Mouse (Mus musculus) heart, embryonic 15.5 days (tissue): Measurements from ENCODE around the gene Sh3pxd2a. TPM values are rescaled to one million over a fixed set of nuclear protein-coding genes. Genes with fewer than 3 reads are reported as not detected.

Source experiments
- ATAC-seq: fragments of 200-750 bp; cut with Nextera tagmentation; replicated peaks from 2 replicates; pipeline ENCODE4 v1.8.0; 2017; ENCODE audit warnings: low read depth, moderate TSS enrichment; ENCODE audit not compliant: insufficient number of reproducible peaks, insufficient read depth, low FRiP score
- H3K27ac ChIP-seq: fragments of 300-500 bp; sonication (generic); 2 replicates; pipeline ENCODE4 v1.5.1; 2015; ENCODE audit warnings: mild to moderate bottlenecking, inconsistent platforms
- H3K27me3 ChIP-seq: fragments of 300-500 bp; sonication (generic); 2 replicates; pipeline ENCODE4 v1.6.1; 2015; ENCODE audit warnings: inconsistent platforms
- H3K36me3 ChIP-seq: fragments of 300-500 bp; sonication (generic); 2 replicates; pipeline ENCODE4 v1.6.1; 2015; ENCODE audit warnings: mild to moderate bottlenecking, inconsistent platforms
- H3K4me1 ChIP-seq: fragments of 300-500 bp; sonication (generic); replicated peaks from 2 replicates; pipeline ENCODE4 v1.6.1; 2015; ENCODE audit warnings: inconsistent platforms
- H3K4me2 ChIP-seq: fragments of 300-500 bp; sonication (generic); 2 replicates; pipeline ENCODE4 v1.6.1; 2015; ENCODE audit warnings: inconsistent platforms, mild to moderate bottlenecking, moderate library complexity
- H3K4me3 ChIP-seq: fragments of 300-500 bp; sonication (generic); 2 replicates; pipeline ENCODE4 v1.5.1; 2015; ENCODE audit warnings: mild to moderate bottlenecking, inconsistent platforms
- H3K9ac ChIP-seq: fragments of 300-500 bp; sonication (generic); 2 replicates; pipeline ENCODE4 v1.6.1; 2015; ENCODE audit warnings: mild to moderate bottlenecking, inconsistent platforms
- H3K9me3 ChIP-seq: fragments of 300-500 bp; sonication (generic); replicated peaks from 2 replicates; pipeline ENCODE4 v1.6.1; 2016; ENCODE audit warnings: inconsistent platforms
- WGBS: fragments of 180-500 bp; shearing (Covaris S2); methylation state at CpG from one replicate; pipeline ENCODE4 v1.1.7; 2015; ENCODE audit warnings: mixed read lengths; 5-methylcytosine and 5-hydroxymethylcytosine counted together
- polyA plus RNA-seq: library from polyadenylated mRNA; unstranded; fragments of >200 nt; fragmentation: Nextera tagmentation; extraction: Ambion mirVana; gene quantifications from 2 replicates; pipeline ENCODE4 v1.2.1, GENCODE M21; 2015

Sh3pxd2a gene
- polyA plus RNA-seq, 1 experiment from 2014 or later, result 5.3 TPM

DNA sequence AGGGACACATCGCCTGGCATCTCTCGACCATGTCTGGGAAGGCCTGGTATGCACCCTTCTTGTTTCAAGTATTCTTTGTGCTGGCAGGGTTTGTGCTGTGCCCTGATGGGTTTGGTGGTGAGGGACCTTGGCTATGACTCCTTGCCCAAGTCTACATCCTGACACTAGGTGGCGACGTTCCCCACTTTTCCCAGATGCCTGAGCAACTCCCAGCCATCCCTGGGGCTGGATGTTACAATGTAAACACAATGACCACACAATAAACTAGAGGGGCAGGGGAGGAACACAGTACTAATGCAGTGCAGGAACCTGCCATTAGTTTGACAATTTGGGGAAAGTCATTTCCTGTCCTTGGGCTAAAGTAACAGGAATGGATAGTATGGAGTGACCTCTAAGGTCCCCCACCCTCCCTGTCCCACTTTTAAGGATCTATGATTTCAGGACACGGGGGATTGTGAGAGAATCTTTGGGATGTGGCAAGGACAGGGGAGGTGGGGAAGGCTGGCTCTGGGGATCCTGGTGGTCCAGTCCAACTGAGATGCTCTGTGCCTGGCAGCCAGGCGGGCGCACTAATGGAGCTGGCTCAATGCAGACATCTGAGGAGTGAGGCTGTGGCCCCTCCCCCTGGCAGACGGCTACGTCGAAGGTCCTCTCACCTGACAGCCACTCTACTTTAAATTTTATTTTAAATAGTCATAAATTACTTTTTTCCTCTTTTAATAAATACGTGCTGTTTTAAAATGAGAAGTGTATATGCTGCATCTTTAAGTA is 199.7 kb downstream of the Sh3pxd2a start:
- Histone ChIP-seq H3K4me3 (no peak overlapping the region), H3K27ac (no peak overlapping the region), H3K27me3 (no peaks in the 10 kb centered on the region), H3K36me3 (peaks cover 36% of the 10 kb centered on the region), H3K4me1 (0 out of 2 replicates have a peak, but pooled peaks cover 6% of the 10 kb centered on the region), H3K9me3 (no peaks in the 10 kb centered on the region), H3K9ac (no peak overlapping the region), H3K4me2 (no peak overlapping the region)
- WGBS, result 45% methylated on average over 11 of the region's 11 CpGs
- peak; percentile 50; the same call in 1 of the 2 replicates for ATAC-seq

DNA sequence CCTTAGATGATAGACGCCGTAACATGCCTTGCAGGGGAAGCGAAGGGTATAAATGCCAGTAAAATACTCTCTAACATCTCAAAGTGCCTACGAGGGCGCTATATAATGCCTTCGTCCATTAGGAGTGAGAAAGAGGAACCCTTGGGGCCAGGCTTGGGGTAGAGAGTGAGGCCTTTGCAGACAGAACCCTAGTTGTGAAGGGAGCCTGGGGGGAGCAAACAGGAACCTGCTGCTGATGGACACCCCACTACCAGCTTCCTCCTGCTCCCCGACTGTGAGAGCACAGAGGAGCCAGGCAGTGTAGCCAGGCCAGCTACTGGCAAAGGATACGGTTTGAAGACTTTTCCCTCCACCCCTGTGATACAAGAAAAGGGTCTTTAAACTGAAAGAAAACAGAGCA is 200.6 kb downstream of the Sh3pxd2a start:
- H3K4me3 ChIP-seq, result no peak overlapping the region
- peaks cover 27% of the 10 kb centered on the region for H3K36me3 ChIP-seq
- H3K4me1 ChIP-seq, result 0 out of 2 replicates have a peak, but pooled peaks cover 6% of the 10 kb centered on the region
- H3K9me3 ChIP-seq, result no peaks in the 10 kb centered on the region
- no peak overlapping the region for H3K4me2 ChIP-seq
- H3K9ac ChIP-seq, result no peak overlapping the region
- 87% methylated on average over 8 of the region's 8 CpGs for WGBS
- no peak overlapping the region for H3K27ac ChIP-seq
- no peaks in the 10 kb centered on the region for H3K27me3 ChIP-seq
- no peak for ATAC-seq

DNA sequence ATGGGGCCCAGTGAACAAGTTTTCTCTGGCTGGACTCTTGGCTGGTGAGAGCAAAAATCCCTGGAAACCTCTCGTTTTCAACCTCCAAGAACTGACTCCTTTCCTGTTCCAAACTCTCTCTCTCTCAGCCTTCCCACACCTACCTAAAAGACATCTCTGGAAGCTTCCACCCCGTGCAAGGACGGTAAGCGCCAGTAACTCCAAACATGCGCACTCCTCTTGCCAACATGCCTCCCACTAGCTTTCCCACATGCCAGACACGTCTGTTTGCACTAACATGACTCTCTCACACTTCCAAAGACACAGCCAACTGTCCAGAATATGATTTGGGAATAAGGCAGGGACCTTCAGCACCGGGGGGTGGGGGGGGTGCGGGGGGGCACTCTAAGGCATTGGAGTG is 203.0 kb downstream of the Sh3pxd2a start:
- H3K9ac ChIP-seq, result no peak overlapping the region
- no peak overlapping the region for H3K27ac ChIP-seq
- no peak overlapping the region for H3K4me2 ChIP-seq
- 79% methylated on average over 8 of the region's 8 CpGs for WGBS
- peaks cover 5% of the 10 kb centered on the region; the same call in 1 of the 2 replicates for H3K36me3 ChIP-seq
- H3K9me3 ChIP-seq, result no peaks in the 10 kb centered on the region
- H3K4me3 ChIP-seq, result no peak overlapping the region
- ATAC-seq, result no peak
- 0 out of 2 replicates have a peak, but pooled peaks cover 6% of the 10 kb centered on the region for H3K4me1 ChIP-seq
- no peaks in the 10 kb centered on the region for H3K27me3 ChIP-seq

- Histone ChIP-seq H3K4me1 (peaks cover 7% of the 10 kb centered on the region; the same call in 1 of the 2 replicates), H3K4me3 (no peak overlapping the region), H3K4me2 (no peak overlapping the region), H3K9me3 (no peaks in the 10 kb centered on the region), H3K27ac (no peak overlapping the region), H3K9ac (no peak overlapping the region), H3K36me3 (peaks cover 3% of the 10 kb centered on the region; the same call in 1 of the 2 replicates), H3K27me3 (peaks cover 6% of the 10 kb centered on the region)
- ATAC-seq, result no peak
- 15% methylated on average over 5 of the region's 5 CpGs for WGBS
These were observed 204.6 kb downstream of the Sh3pxd2a start for GRCm38 (mm10) chr19:47259581-47259980.

GRCm38 (mm10) chr19:47255919-47256318 is 208.3 kb downstream of the Sh3pxd2a start:
- no peak for ATAC-seq
- Histone ChIP-seq H3K27me3 (peaks cover 43% of the 10 kb centered on the region), H3K27ac (no peak overlapping the region), H3K4me3 (no peak overlapping the region), H3K4me1 (peaks cover 11% of the 10 kb centered on the region), H3K9me3 (no peaks in the 10 kb centered on the region), H3K9ac (no peak overlapping the region), H3K36me3 (no peaks in the 10 kb centered on the region), H3K4me2 (no peak overlapping the region)
- WGBS, result 65% methylated on average over 6 of the region's 6 CpGs

DNA sequence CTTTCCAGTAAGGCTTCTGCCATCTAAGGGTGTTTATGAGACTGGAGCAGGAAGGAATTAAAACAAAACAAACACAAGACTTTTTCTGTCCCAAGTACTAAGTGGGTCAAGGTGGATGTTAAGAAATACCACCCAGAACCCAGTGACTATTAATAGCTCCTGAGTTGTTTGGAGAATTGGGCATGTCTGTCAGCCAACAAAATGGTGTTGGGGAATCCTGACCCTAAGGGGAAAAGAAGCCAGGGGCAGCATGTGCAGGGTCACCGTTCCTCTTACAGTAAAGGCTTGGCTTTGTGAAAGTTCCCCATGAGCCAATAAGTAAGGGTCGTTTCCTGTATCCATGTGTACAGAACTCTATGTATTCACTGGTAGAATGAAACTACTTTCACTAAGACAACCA is 209.2 kb downstream of the Sh3pxd2a start:
- 55% methylated on average over 2 of the region's 2 CpGs for WGBS
- no peak overlapping the region for H3K4me3 ChIP-seq
- H3K4me1 ChIP-seq, result peaks cover 11% of the 10 kb centered on the region
- H3K27ac ChIP-seq, result no peak overlapping the region
- peaks cover 45% of the 10 kb centered on the region for H3K27me3 ChIP-seq
- H3K4me2 ChIP-seq, result no peak overlapping the region
- no peak for ATAC-seq
- no peak overlapping the region for H3K9ac ChIP-seq
- no peaks in the 10 kb centered on the region for H3K9me3 ChIP-seq
- no peaks in the 10 kb centered on the region for H3K36me3 ChIP-seq

GRCm38 (mm10) chr19:47253053-47253628 is 211.1 kb downstream of the Sh3pxd2a start:
- Histone ChIP-seq H3K27ac (no peak overlapping the region), H3K4me1 (peaks cover 11% of the 10 kb centered on the region), H3K4me3 (peak overlapping the region; percentile 47), H3K27me3 (peaks cover 45% of the 10 kb centered on the region), H3K9ac (peak overlapping the region; percentile 32; the same call in 1 of the 2 replicates), H3K36me3 (no peaks in the 10 kb centered on the region), H3K4me2 (peak overlapping the region; percentile 76), H3K9me3 (no peaks in the 10 kb centered on the region)
- WGBS, result 3% methylated on average over 90 of the region's 90 CpGs
- no peak for ATAC-seq

DNA sequence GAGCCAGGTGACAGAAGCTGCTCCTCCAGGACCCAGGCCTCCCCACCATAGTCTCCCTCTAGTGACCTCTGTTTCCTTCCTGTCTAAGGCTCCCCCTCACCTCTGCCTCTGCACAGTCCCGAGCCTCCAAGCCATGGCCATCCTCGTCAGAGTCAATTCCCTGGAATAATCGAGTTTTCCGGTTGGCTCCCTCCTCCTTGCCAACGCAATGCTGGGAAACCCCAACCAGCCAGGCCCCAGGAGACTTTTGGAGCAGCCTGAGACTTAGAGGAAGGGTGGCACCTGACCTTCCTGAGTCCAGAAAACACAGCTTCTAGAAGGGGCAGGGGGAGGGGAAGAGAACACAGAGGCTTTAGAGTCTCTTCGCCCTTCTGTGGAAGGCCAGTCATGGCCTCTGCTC is 213.3 kb downstream of the Sh3pxd2a start:
- Histone ChIP-seq H3K36me3 (no peaks in the 10 kb centered on the region), H3K27me3 (peaks cover 45% of the 10 kb centered on the region), H3K9ac (no peak overlapping the region), H3K9me3 (no peaks in the 10 kb centered on the region), H3K27ac (no peak overlapping the region), H3K4me2 (no peak overlapping the region), H3K4me1 (peaks cover 11% of the 10 kb centered on the region), H3K4me3 (no peak overlapping the region)
- no peak for ATAC-seq
- WGBS, result 72% methylated on average over 6 of the region's 6 CpGs

DNA sequence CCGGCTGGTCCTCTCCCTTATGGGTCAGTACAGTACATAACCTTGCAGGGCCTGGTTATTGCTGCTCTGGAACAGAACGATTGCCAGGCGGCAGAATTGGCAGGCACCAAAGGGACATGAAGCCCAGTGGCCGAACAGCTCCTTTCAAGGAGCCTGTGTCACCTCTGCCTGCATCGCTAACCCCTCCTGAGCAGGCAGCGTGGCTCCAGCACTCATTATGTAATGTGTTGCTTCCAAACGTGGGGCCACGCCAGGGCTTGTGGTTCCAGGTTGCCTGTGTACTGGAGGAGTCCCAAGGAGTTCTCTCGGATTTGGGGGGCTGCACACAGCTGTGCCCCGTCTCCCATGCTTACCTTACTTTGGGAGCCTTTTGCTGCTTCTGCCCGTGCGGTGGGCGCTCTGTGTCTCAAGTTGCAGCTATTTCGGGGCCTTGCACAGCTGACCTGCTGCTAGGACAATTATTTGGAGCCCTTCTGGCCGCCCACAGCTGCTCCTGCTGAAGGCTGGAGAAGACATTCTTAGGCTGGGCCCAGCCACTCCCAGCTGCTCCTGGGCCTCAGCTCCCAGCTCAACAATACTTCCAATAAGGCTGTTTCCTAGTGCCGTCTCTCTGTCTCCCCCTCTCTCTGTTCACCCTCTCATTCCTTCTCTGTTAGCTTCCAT is 215.2 kb downstream of the Sh3pxd2a start:
- WGBS, result 59% methylated on average over 16 of the region's 16 CpGs
- H3K4me1 ChIP-seq, result peaks cover 8% of the 10 kb centered on the region
- ATAC-seq, result no peak
- no peak overlapping the region for H3K4me2 ChIP-seq
- H3K9ac ChIP-seq, result no peak overlapping the region
- no peak overlapping the region for H3K4me3 ChIP-seq
- no peaks in the 10 kb centered on the region for H3K36me3 ChIP-seq
- no peaks in the 10 kb centered on the region for H3K9me3 ChIP-seq
- peaks cover 34% of the 10 kb centered on the region for H3K27me3 ChIP-seq
- no peak overlapping the region for H3K27ac ChIP-seq

DNA sequence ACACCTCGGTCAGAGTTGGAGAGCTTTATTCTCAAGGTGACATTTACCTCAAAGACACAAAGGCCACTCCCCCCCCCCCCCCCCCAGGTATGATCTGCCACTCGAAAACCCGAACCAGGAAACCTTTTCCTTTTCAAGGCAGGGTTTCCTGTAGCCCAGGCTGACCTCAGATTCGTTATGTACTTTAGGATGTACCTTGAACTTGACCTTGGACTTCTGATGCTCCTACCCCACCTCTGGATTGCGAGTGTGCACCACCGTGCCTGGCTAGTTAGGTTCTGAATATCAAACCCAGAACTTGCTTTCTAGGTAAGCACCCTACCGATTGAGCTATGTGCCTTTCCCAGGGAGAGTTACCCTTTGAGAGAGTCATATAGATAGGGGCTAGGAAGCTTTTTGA is 215.9 kb downstream of the Sh3pxd2a start:
- H3K36me3 ChIP-seq, result no peaks in the 10 kb centered on the region
- no peak overlapping the region for H3K27ac ChIP-seq
- no peak for ATAC-seq
- H3K4me3 ChIP-seq, result no peak overlapping the region
- H3K27me3 ChIP-seq, result peaks cover 26% of the 10 kb centered on the region
- peaks cover 5% of the 10 kb centered on the region for H3K4me1 ChIP-seq
- no peak overlapping the region for H3K4me2 ChIP-seq
- H3K9me3 ChIP-seq, result no peaks in the 10 kb centered on the region
- WGBS, result 80% methylated on average over 7 of the region's 7 CpGs
- no peak overlapping the region for H3K9ac ChIP-seq

DNA sequence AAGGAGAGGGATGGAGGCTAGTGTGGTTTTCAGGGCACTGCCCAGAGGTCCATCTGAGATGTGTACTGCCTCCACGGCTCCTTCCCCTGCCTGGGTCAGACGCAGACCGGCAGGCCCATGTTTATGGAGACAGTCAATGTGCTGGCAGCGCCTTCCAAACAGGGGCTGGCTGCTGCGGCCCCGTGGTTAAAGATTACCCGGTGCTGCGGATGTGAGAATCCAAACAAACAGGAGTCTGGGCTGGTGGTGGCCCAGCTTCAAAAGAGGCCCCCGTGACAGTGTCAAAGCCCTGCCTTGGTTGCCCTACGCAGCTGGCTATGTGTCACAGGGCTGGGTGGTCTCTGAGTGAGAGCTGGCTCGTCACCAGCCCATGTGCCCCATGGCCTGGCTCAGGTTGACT is 216.4 kb downstream of the Sh3pxd2a start:
- no peaks in the 10 kb centered on the region for H3K9me3 ChIP-seq
- H3K27ac ChIP-seq, result no peak overlapping the region
- WGBS, result 39% methylated on average over 11 of the region's 11 CpGs
- no peak overlapping the region for H3K9ac ChIP-seq
- no peak for ATAC-seq
- H3K36me3 ChIP-seq, result no peaks in the 10 kb centered on the region
- H3K4me3 ChIP-seq, result no peak overlapping the region
- H3K4me2 ChIP-seq, result no peak overlapping the region
- no peaks in the 10 kb centered on the region; the same call in 1 of the 2 replicates for H3K4me1 ChIP-seq
- peaks cover 21% of the 10 kb centered on the region for H3K27me3 ChIP-seq
